Mouse (Mus musculus) intestine, postnatal 0 days (tissue): ENCODE measurements around the gene Cyp17a1. TPM values are rescaled to one million over a fixed set of nuclear protein-coding genes. Genes with fewer than 3 reads are reported as not detected.
A peak's percentile ranks its signal among the peaks of the same experiment; 100 is the strongest.

Source experiments
- ATAC-seq: fragments of 200-750 bp; cut with Nextera tagmentation; 2 replicates; pipeline ENCODE4 v1.8.0; 2017; ENCODE audit warnings: mild to moderate bottlenecking, moderate TSS enrichment, moderate library complexity
- H3K27ac ChIP-seq: fragments of 300-500 bp; sonication (generic); 2 replicates; pipeline ENCODE4 v1.5.1; 2014; ENCODE audit warnings: mild to moderate bottlenecking, low read depth, low read length, moderate library complexity
- H3K27me3 ChIP-seq: fragments of 300-500 bp; sonication (generic); replicated peaks from 2 replicates; pipeline ENCODE4 v1.6.1; 2014; ENCODE audit warnings: low read length, mixed read lengths; ENCODE audit not compliant: control insufficient read depth, insufficient read depth
- H3K36me3 ChIP-seq: fragments of 300-500 bp; sonication (generic); 2 replicates; pipeline ENCODE4 v1.6.1; 2014; ENCODE audit warnings: mild to moderate bottlenecking, moderate library complexity; ENCODE audit not compliant: control insufficient read depth, insufficient read depth
- H3K4me1 ChIP-seq: fragments of 300-500 bp; sonication (generic); replicated peaks from 2 replicates; pipeline ENCODE4 v1.6.1; 2014; ENCODE audit warnings: antibody characterized with exemption, low read length, mixed read lengths; ENCODE audit not compliant: control insufficient read depth, insufficient read depth
- H3K4me2 ChIP-seq: fragments of 300-500 bp; sonication (generic); replicated peaks from 2 replicates; pipeline ENCODE4 v1.6.1; 2014; ENCODE audit warnings: low read depth, mild to moderate bottlenecking, moderate library complexity
- H3K4me3 ChIP-seq: fragments of 300-500 bp; sonication (generic); 2 replicates; pipeline ENCODE4 v1.5.1; 2014; ENCODE audit warnings: low read depth, low read length
- H3K9ac ChIP-seq: fragments of 300-500 bp; sonication (generic); 2 replicates; pipeline ENCODE4 v1.6.1; 2014; ENCODE audit warnings: mild to moderate bottlenecking, low read depth, low read length
- H3K9me3 ChIP-seq: fragments of 300-500 bp; sonication (generic); 2 replicates; pipeline ENCODE4 v1.6.1; 2016; ENCODE audit warnings: mixed run types; ENCODE audit not compliant: control insufficient read depth
- CTCF ChIP-seq: sonication (generic); IDR thresholded peaks from 2 replicates; pipeline ENCODE4 v1.5.1; 2016; ENCODE audit warnings: low read depth, mild to moderate bottlenecking, control low read depth, antibody characterized with exemption, moderate library complexity
- WGBS: fragments of 180-500 bp; shearing (Covaris S2); extraction: QIAGEN DNeasy Blood & Tissue Kit; methylation state at CpG from one replicate; pipeline ENCODE4 v1.1.7; 2014; 5-methylcytosine and 5-hydroxymethylcytosine counted together
- polyA plus RNA-seq: library from polyadenylated mRNA; unstranded; fragments of >200 nt; fragmentation: Nextera tagmentation; extraction: Ambion mirVana; gene quantifications from 2 replicates; pipeline ENCODE4 v1.2.1, GENCODE M21; 2015

The Cyp17a1 gene
- polyA plus RNA-seq, 1 experiment from 2014 or later, result not detected

DNA sequence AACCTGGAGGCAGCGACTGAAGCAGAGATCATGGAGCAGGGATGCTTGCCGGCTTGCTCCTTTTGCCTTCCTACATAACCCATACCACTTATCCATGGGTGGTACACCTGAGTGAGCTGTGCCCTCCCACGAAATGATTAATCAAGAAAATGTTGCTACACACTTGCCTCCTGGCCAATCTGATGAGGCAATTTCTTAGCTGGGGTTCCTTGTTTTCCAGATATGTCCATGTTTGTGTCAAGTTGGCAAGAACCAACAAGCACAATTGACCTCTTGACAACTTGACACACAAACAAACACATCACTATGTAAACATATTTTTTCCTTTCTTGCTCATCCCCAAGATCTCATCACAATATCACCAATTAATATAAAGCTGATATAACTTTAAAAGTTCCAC is 2.7 kb upstream of the Cyp17a1 start:
- peaks cover 7% of the 10 kb centered on the region; the same call in 1 of the 2 replicates for H3K4me1 ChIP-seq
- no peak overlapping the region for H3K4me2 ChIP-seq
- H3K27me3 ChIP-seq, result no peaks in the 10 kb centered on the region; the same call in 1 of the 2 replicates
- no peak overlapping the region for H3K27ac ChIP-seq
- TF ChIP-seq CTCF, result no peak
- no peaks in the 10 kb centered on the region for H3K36me3 ChIP-seq
- WGBS, result 90% methylated on average over 3 of the region's 3 CpGs
- H3K4me3 ChIP-seq, result no peak overlapping the region
- no peak overlapping the region for H3K9ac ChIP-seq
- ATAC-seq, result no peak
- no peaks in the 10 kb centered on the region for H3K9me3 ChIP-seq

DNA sequence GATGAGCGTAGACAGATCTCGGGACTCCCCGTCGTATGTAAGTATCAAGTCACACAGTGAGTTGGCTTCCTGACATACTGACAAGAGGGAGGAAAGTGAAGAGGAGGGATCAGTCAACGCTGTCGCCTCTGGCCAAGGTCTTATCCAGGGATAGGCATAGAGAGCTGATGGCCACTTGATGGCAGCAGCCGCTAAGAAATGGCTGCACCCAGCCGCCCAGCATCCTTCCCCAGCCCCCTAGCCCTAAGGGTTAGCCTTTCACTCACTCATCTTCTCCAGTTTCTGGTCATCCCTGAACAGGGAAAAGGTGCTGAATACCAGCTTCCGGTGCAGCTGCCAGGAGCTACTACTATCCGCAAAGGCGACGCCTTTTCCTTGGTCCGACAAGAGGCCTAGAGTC is 2.3 kb downstream of the Cyp17a1 start:
- Histone ChIP-seq H3K9me3 (no peaks in the 10 kb centered on the region), H3K4me1 (0 out of 2 replicates have a peak, but pooled peaks cover 2% of the 10 kb centered on the region), H3K4me3 (no peak overlapping the region), H3K36me3 (no peaks in the 10 kb centered on the region), H3K4me2 (no peak overlapping the region), H3K27ac (no peak overlapping the region), H3K27me3 (no peaks in the 10 kb centered on the region; the same call in 1 of the 2 replicates), H3K9ac (no peak overlapping the region)
- ATAC-seq, result peak; percentile 61
- WGBS, result 30% methylated on average over 13 of the region's 13 CpGs
- TF ChIP-seq CTCF, result peak; percentile 94

DNA sequence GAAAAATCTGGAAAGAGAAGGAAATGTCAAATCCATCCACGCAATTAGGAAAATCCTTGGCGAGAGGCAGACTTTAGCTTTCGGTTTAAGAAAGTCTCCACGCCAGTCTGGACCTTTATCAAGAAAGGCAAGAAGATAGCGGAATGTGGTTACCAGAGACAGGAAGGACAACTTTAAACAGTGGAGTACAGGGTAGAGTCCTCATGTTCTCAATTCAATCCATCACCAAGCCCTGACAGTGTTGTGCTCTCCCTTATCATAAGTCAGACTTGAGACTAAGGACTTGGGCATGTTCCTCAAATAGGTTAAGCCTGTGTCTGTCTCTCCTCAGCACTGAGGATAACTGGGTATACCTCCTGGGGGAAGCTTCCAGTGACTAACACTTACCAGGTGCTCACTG is 3.2 kb downstream of the Cyp17a1 start:
- no peak for TF ChIP-seq CTCF
- ATAC-seq, result no peak
- WGBS, result 71% methylated on average over 5 of the region's 5 CpGs
- H3K4me1 ChIP-seq, result 0 out of 2 replicates have a peak, but pooled peaks cover 2% of the 10 kb centered on the region
- H3K36me3 ChIP-seq, result no peaks in the 10 kb centered on the region
- H3K9ac ChIP-seq, result no peak overlapping the region
- no peaks in the 10 kb centered on the region; the same call in 1 of the 2 replicates for H3K27me3 ChIP-seq
- no peak overlapping the region for H3K27ac ChIP-seq
- H3K9me3 ChIP-seq, result no peaks in the 10 kb centered on the region
- no peak overlapping the region for H3K4me2 ChIP-seq
- H3K4me3 ChIP-seq, result no peak overlapping the region

GRCm38 (mm10) chr19:46668263-46668662 is 4.7 kb downstream of the Cyp17a1 start:
- whole genome bisulfite sequencing, result 85% methylated on average over 10 of the region's 10 CpGs
- H3K27me3 ChIP-seq, result no peaks in the 10 kb centered on the region; the same call in 1 of the 2 replicates
- no peak for TF ChIP-seq CTCF
- no peaks in the 10 kb centered on the region for H3K36me3 ChIP-seq
- 0 out of 2 replicates have a peak, but pooled peaks cover 2% of the 10 kb centered on the region for H3K4me1 ChIP-seq
- ATAC-seq, result no peak
- no peak overlapping the region for H3K4me3 ChIP-seq
- H3K9ac ChIP-seq, result no peak overlapping the region
- no peak overlapping the region for H3K4me2 ChIP-seq
- H3K9me3 ChIP-seq, result no peaks in the 10 kb centered on the region
- H3K27ac ChIP-seq, result no peak overlapping the region

- 49% methylated on average over 11 of the region's 11 CpGs for WGBS
- Histone ChIP-seq H3K27me3 (no peaks in the 10 kb centered on the region; the same call in 1 of the 2 replicates), H3K4me2 (no peak overlapping the region), H3K4me3 (no peak overlapping the region), H3K27ac (no peak overlapping the region), H3K36me3 (no peaks in the 10 kb centered on the region), H3K9ac (no peak overlapping the region), H3K4me1 (no peaks in the 10 kb centered on the region), H3K9me3 (no peaks in the 10 kb centered on the region)
- ATAC-seq, result no peak
- no peak for TF ChIP-seq CTCF
Measured at GRCm38 (mm10) chr19:46667300-46667699, 5.7 kb downstream of the Cyp17a1 start.

GRCm38 (mm10) chr19:46665474-46665873 is 7.5 kb downstream of the Cyp17a1 start:
- Histone ChIP-seq H3K9ac (no peak overlapping the region), H3K27ac (no peak overlapping the region), H3K9me3 (no peaks in the 10 kb centered on the region), H3K4me3 (no peak overlapping the region), H3K27me3 (no peaks in the 10 kb centered on the region; the same call in 1 of the 2 replicates), H3K4me2 (no peak overlapping the region), H3K4me1 (no peaks in the 10 kb centered on the region), H3K36me3 (no peaks in the 10 kb centered on the region)
- no peak for TF ChIP-seq CTCF
- no peak for ATAC-seq
- whole genome bisulfite sequencing, result 72% methylated on average over 7 of the region's 7 CpGs

GRCm38 (mm10) chr19:46662784-46663183 is 10.2 kb downstream of the Cyp17a1 start:
- TF ChIP-seq CTCF, result no peak
- H3K36me3 ChIP-seq, result no peaks in the 10 kb centered on the region
- H3K9ac ChIP-seq, result no peak overlapping the region
- 0 out of 2 replicates have a peak, but pooled peaks cover 3% of the 10 kb centered on the region for H3K4me1 ChIP-seq
- 78% methylated on average over 6 of the region's 6 CpGs for WGBS
- ATAC-seq, result no peak
- no peak overlapping the region for H3K4me3 ChIP-seq
- no peaks in the 10 kb centered on the region for H3K27me3 ChIP-seq
- no peaks in the 10 kb centered on the region for H3K9me3 ChIP-seq
- H3K4me2 ChIP-seq, result no peak overlapping the region
- H3K27ac ChIP-seq, result no peak overlapping the region
